Comparison of ENCODE assay signal across 8 mouse cellular contexts in genomic region chr11:32454231-32454799, GRCm38 (mm10). TPM values are rescaled to one million over a fixed set of nuclear protein-coding genes. Genes with fewer than 3 reads are reported as not detected.
A peak's percentile ranks its signal among the peaks of the same experiment; 100 is the strongest.
DNase-seq lines count a peak whose midpoint lies in the region; ATAC-seq and TF ChIP-seq lines count a peak whose summit lies in the region.

No protein-coding gene starts in this region.

- no peaks in the 10 kb centered on the region for H3K79me2 ChIP-seq in heart, adult 2 months (replicated peaks; ENCODE audit: control insufficient read depth, insufficient read depth, low read length)

- intact Hi-C loops in heart, adult 2 months (cut with DNase I): loop anchor here (2.0 to 10.0 kb wide), 2 partner anchors 78 to 690 kb away; partner anchors contain the start of genes Efcab9, Fgf18 and Stk10
- intact Hi-C loops in heart, postnatal 10 days (cut with DNase I): loop anchor here (5.0 kb wide), 3 partner anchors 78 to 253 kb away; partner anchors contain the start of genes Efcab9 and Stk10

- no peaks in the 10 kb centered on the region; the same call in none of the 2 replicates for H3K4me1 ChIP-seq in heart, adult 2 months (ENCODE audit: control insufficient read depth, insufficient read depth, low read length)
- peaks cover 16% of the 10 kb centered on the region for H3K4me1 ChIP-seq in E14TG2a.4 (replicated peaks; ENCODE audit: low read depth, low read length)
- peaks cover 21% of the 10 kb centered on the region for H3K4me1 ChIP-seq in forebrain, embryonic 13.5 days
- H3K4me1 ChIP-seq in limb, embryonic 15.5 days: peaks cover 13% of the 10 kb centered on the region

- H3K9ac ChIP-seq in heart, adult 2 months (ENCODE audit: low read depth, low read length): peak overlapping the region; percentile 86
- peak overlapping the region; percentile 93 for H3K9ac ChIP-seq in forebrain, embryonic 13.5 days
- H3K9ac ChIP-seq in limb, embryonic 15.5 days: peak overlapping the region; percentile 95

- TF ChIP-seq EP300 in heart, adult 2 months (IDR thresholded peaks at IDR 0.05; ENCODE audit: insufficient read depth, low read depth, low read length): no peak

- ATAC-seq in forebrain, embryonic 13.5 days: no peak; the same call in 1 of the 2 replicates
- peak; percentile 32 for ATAC-seq in limb, embryonic 15.5 days (ENCODE audit: insufficient number of reproducible peaks, low FRiP score, low TSS enrichment, low read depth)
- peak; percentile 14; the same call in 1 of the 2 replicates for ATAC-seq in neutrophil, adult 5-6 weeks (ENCODE audit: extremely low read depth, insufficient number of reproducible peaks, low FRiP score, poor library complexity, severe bottlenecking)

- no peaks in the 10 kb centered on the region for H3K27me3 ChIP-seq in heart, adult 2 months (ENCODE audit: control insufficient read depth, insufficient read depth, low read length)
- H3K27me3 ChIP-seq in E14TG2a.4 (ENCODE audit: insufficient read depth, low read length): peaks cover 29% of the 10 kb centered on the region
- H3K27me3 ChIP-seq in forebrain, embryonic 13.5 days: 0 out of 2 replicates have a peak, but pooled peaks cover 4% of the 10 kb centered on the region
- H3K27me3 ChIP-seq in limb, embryonic 15.5 days: no peaks in the 10 kb centered on the region

- WGBS in heart, adult 2 months: 5% methylated on average over 19 of the region's 19 CpGs
- whole genome bisulfite sequencing in forebrain, embryonic 13.5 days: 3% methylated on average over 19 of the region's 19 CpGs
- WGBS in limb, embryonic 15.5 days: 2% methylated on average over 19 of the region's 19 CpGs

- H3K9me3 ChIP-seq in E14TG2a.4 (ENCODE audit: low read length): no peaks in the 10 kb centered on the region
- no peaks in the 10 kb centered on the region for H3K9me3 ChIP-seq in forebrain, embryonic 13.5 days (replicated peaks)
- H3K9me3 ChIP-seq in limb, embryonic 15.5 days: no peaks in the 10 kb centered on the region

- H3K36me3 ChIP-seq in heart, adult 2 months (ENCODE audit: control insufficient read depth, insufficient read depth, low read length): no peaks in the 10 kb centered on the region; the same call in 1 of the 2 replicates
- H3K36me3 ChIP-seq in E14TG2a.4 (ENCODE audit: insufficient read depth, low read length): no peaks in the 10 kb centered on the region
- no peaks in the 10 kb centered on the region for H3K36me3 ChIP-seq in forebrain, embryonic 13.5 days (ENCODE audit: poor library complexity, severe bottlenecking)
- H3K36me3 ChIP-seq in limb, embryonic 15.5 days: no peaks in the 10 kb centered on the region

- no peak for DNase-seq in heart, adult 2 months
- DNase-seq in heart, postnatal 10 days: no peak
- no peak for DNase-seq in layer of hippocampus, adult 11-12 months (ENCODE audit: low spot score)
- no peak for DNase-seq in spleen, postnatal 14 days (ENCODE audit: low spot score in 2 of 2)

- TF ChIP-seq CTCF in heart, adult 2 months (IDR thresholded peaks at IDR 0.05): no peak
- TF ChIP-seq CTCF in E14TG2a.4 (conservative IDR thresholded peaks at IDR 0.05; ENCODE audit: low read length): no peak

- H3K4me2 ChIP-seq in forebrain, embryonic 13.5 days: peak overlapping the region; percentile 80
- peak overlapping the region; percentile 84 for H3K4me2 ChIP-seq in limb, embryonic 15.5 days

- peak overlapping the region; percentile 68 for H3K27ac ChIP-seq in heart, adult 2 months
- H3K27ac ChIP-seq in forebrain, embryonic 13.5 days: no peak overlapping the region
- H3K27ac ChIP-seq in limb, embryonic 15.5 days: peak overlapping the region; percentile 99

- peak overlapping the region; percentile 79 for H3K4me3 ChIP-seq in heart, adult 2 months
- peak overlapping the region; percentile 94 for H3K4me3 ChIP-seq in E14TG2a.4 (replicated peaks; ENCODE audit: low read length)
- H3K4me3 ChIP-seq in forebrain, embryonic 13.5 days: peak overlapping the region; percentile 95
- peak overlapping the region; percentile 81 for H3K4me3 ChIP-seq in limb, embryonic 15.5 days

- TF ChIP-seq POLR2A in heart, adult 2 months (IDR thresholded peaks at IDR 0.05; ENCODE audit: insufficient read depth, low read depth, low read length): no peak

RNA-seq across cellular contexts. Expression of gene Ubtd2, which starts 0.9 kb away (rescaled TPM):
- total RNA-seq in heart, adult 2 months (2021): 1 to 10 TPM; 4.2 to 5.1 TPM
- polyA plus RNA-seq in heart, adult 2 months (2012; rRNA removed): 4.5 and 6.8 TPM in 2 replicates
- total RNA-seq in heart, postnatal 10 days (2021): 10 to 100 TPM; 18.1 to 19.8 TPM
- 59.4 and 60.4 TPM in 2 replicates for polyA plus RNA-seq in forebrain, embryonic 13.5 days (2015; fragmentation: Nextera tagmentation; extraction: Ambion mirVana)
- polyA plus RNA-seq in limb, embryonic 15.5 days (2015; fragmentation: Nextera tagmentation; extraction: Ambion mirVana): 90.6 and 97.1 TPM in 2 replicates
- 2.0 and 6.9 TPM in 2 replicates for total RNA-seq in neutrophil, adult 5-6 weeks (2017)
